Mouse (Mus musculus): Measurements from ENCODE around the gene Olfr24. TPM values are rescaled to one million over a fixed set of nuclear protein-coding genes. Genes with fewer than 3 reads are reported as not detected.
"Not testable (repeated sequence)": the region's sequence is repeated elsewhere in the genome, so short reads cannot be mapped to it uniquely, and the experiment has no call there.

Olfr24 gene
- total RNA-seq (2021): not detected
- long read RNA-seq, experiment 1: 0 reads
- long read RNA-seq, experiment 2: 0 reads

DNA sequence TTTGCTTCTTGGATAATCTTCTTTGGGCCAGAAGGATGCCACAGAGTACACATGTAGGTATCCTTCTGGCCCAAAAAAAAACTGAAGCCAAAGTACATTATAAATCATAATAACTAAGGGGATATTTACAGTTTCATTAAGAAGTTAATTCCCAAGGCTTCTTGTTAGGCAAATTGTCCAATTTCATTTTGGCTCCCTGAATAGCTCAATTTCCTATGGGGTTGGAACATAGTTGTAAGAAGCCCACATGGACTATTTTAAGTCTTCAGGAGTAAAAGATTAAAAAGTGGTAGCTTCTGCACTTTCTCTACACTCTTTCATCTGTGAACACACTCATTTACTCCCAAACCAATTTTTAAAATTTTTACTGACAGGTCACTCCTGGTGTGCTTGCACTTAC, at the start of gene Olfr24:
Gene Olfr24, minus strand, starts transcription at position 101 of the 400 bp plus-strand sequence.
- intact Hi-C loops (cut with DNase I; ENCODE audit: low total_unique reads): no loop called here
- no peak for DNase-seq

GRCm38 (mm10) chr9:18785316-18785715, 21.5 kb upstream of the Olfr24 start:
- DNase-seq: no peak
- intact Hi-C loops (cut with DNase I; ENCODE audit: low total_unique reads): no loop called here

- intact Hi-C loops (cut with DNase I; ENCODE audit: low total_unique reads): no loop called here
- peak; percentile 3 for DNase-seq
Measured at GRCm38 (mm10) chr9:18779476-18779875, 15.7 kb upstream of the Olfr24 start.

- DNase-seq: no peak
- intact Hi-C loops (cut with DNase I; ENCODE audit: low total_unique reads): no loop called here
Measured at GRCm38 (mm10) chr9:18778981-18779380, 15.2 kb upstream of the Olfr24 start.

GRCm38 (mm10) chr9:18755595-18755994, 8.2 kb downstream of the Olfr24 start:
- intact Hi-C loops (cut with DNase I; ENCODE audit: low total_unique reads): no loop called here
- DNase-seq: no peak

- intact Hi-C loops (cut with DNase I; ENCODE audit: low total_unique reads): no loop called here
- no peak for DNase-seq
Measured at GRCm38 (mm10) chr9:18744639-18745038, 19.2 kb downstream of the Olfr24 start.

DNA sequence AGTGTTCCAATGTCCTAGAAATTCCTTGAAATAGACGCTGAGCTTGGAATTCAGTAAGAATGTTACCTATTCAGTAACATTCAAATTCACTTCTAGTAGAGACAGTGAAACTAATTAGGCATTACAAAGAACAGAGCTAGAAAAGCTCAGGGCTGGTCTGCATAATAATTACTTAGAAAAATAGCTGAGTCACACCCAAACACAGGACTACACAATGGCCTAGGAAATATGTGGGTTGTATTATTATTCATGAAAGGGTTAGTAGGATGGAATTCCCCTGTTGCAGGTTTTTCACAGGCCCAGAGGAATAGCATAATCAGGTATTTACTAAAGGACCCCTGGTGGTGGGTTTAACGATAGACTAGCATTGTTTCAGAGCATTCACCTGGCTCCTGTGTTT, 29.6 kb downstream of the Olfr24 start:
- DNase-seq; intact Hi-C loops (cut with DNase I; ENCODE audit: low total_unique reads): not testable (repeated sequence)

DNA sequence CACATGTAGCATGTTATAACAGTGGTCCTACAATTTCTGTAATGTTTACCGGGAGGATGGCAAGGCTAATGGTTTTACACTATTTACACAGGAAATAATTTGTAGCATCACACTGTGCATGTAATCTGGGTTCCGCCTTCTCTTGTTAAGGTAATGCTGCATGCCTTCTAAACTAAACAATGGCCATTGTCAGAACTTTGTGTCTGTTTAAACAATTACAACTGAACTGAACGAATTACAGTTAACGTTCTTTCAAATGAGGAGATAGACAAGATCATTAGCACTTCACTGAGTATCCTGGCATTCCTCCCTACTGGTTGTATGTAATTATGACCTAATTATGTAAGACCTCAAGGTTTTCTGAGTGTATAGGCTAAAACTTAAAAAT, 41.1 kb downstream of the Olfr24 start:
- no peak for DNase-seq
- intact Hi-C loops (cut with DNase I; ENCODE audit: low total_unique reads): no loop called here

DNA sequence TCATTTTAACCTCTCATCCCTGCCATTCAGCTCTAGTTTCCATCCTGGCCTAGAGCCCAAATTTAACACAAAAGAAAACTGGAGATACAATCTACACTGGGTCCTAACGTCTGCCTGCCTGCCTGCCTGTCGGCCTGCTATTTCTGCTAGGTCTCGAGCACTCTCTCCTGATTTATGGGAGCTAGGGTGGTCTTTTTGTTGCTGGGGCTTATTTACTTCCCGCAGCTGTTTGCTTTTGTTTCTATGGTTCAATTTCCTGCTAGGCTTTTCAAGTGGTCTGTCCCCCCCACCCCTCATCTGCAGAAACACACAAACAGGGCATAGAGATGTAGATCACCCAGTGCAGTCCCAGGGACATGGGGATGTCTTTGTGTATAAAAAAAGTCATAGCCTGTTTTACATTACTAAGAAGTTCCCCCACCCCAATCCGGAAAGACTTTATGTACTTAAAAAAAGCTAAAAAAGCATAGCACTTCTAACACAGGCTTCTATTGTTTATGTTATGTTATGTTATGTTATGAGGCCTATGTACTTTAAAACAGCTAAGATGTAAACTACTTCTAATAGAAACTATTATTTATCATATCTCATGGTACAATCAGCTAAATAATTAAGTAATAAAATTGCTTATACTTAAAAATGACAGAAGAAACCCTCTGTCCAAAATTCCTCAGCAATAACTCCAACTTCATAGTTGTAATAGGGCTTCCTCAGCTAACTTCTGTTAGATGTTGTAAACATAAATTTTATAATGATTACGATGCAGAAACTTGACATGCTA, 41.7 kb downstream of the Olfr24 start:
- intact Hi-C loops (cut with DNase I; ENCODE audit: low total_unique reads): no loop called here
- no peak for DNase-seq

DNA sequence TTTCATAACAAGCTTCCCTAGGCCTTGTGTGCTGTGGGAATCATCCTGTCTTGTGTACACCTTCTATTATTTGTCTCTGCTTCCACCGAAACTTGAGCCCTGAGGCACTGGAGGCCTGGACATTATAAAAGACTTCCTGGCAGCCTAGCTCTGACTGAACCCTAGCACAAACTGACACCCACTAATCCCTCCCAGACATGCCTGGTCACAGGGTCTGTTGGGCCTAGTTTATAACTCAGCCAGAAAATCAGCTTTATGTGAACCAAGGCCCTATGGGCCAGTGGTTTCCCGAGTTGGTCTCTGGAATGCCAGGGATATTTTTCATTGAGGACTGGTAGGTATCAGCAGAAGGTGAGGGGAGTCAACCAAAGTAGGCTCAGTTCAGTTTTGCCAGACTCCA, 42.8 kb downstream of the Olfr24 start:
- intact Hi-C loops (cut with DNase I; ENCODE audit: low total_unique reads): no loop called here
- DNase-seq: no peak

GRCm38 (mm10) chr9:18705628-18706027, 58.2 kb downstream of the Olfr24 start:
- intact Hi-C loops (cut with DNase I; ENCODE audit: low total_unique reads): no loop called here
- DNase-seq: no peak

Other genes starting within 250 kb of the Olfr24 start
- not detected for gene Muc16, start 89.5 kb downstream of the Olfr24 start, total RNA-seq (2021)
- gene Olfr828, start 55.5 kb upstream of the Olfr24 start, total RNA-seq (2021): not detected
- gene Olfr829, start 90.9 kb upstream of the Olfr24 start, total RNA-seq (2021): not detected
- not detected for gene Olfr830, start 110.7 kb upstream of the Olfr24 start, total RNA-seq (2021)
- not detected for gene Olfr832, start 173.1 kb upstream of the Olfr24 start, total RNA-seq (2021)
- gene Olfr834, start 224.0 kb upstream of the Olfr24 start, total RNA-seq (2021): not detected

Measured in gastrocnemius, postnatal 14 days (tissue).